Mouse (Mus musculus) cortical plate, adult 2 months (tissue): ENCODE measurements at regions not wholly inside any gene's neighbourhood (a gene's known extent, or its start where the extent isn't known, plus 50 kb on each side); places are given as distances from the start of the nearest gene placed in this dataset.

Experiments used
- CTCF ChIP-seq: fragments of 200-500 bp; IDR thresholded peaks from 2 replicates; pipeline ENCODE4 v1.5.1; 2011; ENCODE audit warnings: mild to moderate bottlenecking, control low read depth, low read length; ENCODE audit not compliant: insufficient read depth; ENCODE audit errors: extremely low read depth
- POLR2A ChIP-seq: fragments of 200-500 bp; IDR thresholded peaks from 2 replicates; pipeline ENCODE4 v1.6.1; 2011; ENCODE audit warnings: mild to moderate bottlenecking, low read length, control low read depth; ENCODE audit not compliant: insufficient read depth; ENCODE audit errors: extremely low read depth

DNA sequence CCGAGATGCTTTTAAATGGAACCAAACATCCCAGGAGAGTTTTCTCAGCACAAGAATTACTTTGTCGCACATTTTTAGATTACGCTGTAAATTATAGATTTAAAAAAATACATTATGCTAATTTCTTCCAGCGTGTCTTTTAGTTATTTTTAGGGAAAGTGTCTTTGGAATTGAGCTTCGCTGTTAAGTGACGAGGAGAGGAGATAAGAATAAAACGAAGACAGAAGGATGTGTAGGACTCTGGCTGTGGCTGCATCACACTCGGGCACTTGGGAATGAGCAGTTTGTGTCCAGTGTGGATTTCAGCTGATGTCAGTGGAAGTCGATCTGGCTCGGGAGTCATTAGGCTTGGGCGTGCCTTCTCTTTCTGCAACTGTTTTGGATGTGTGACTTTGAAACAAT lies 77.3 kb upstream of the Zfp280d start:
- TF ChIP-seq CTCF (no peak), POLR2A (no peak)
